Mouse (Mus musculus) E14TG2a.4 (cell line): ENCODE measurements around the gene Ssna1.

Experiments used
- CTCF ChIP-seq: conservative IDR thresholded peaks from 2 replicates; pipeline ENCODE4 v1.5.1; 2014; ENCODE audit warnings: low read length
- NANOG ChIP-seq: IDR thresholded peaks from 2 replicates; pipeline ENCODE4 v1.6.1; 2014; ENCODE audit warnings: borderline replicate concordance, low read length, mixed read lengths
- POU5F1 ChIP-seq: IDR thresholded peaks from 2 replicates; pipeline ENCODE4 v1.6.1; 2014; ENCODE audit warnings: low read length, borderline replicate concordance

DNA sequence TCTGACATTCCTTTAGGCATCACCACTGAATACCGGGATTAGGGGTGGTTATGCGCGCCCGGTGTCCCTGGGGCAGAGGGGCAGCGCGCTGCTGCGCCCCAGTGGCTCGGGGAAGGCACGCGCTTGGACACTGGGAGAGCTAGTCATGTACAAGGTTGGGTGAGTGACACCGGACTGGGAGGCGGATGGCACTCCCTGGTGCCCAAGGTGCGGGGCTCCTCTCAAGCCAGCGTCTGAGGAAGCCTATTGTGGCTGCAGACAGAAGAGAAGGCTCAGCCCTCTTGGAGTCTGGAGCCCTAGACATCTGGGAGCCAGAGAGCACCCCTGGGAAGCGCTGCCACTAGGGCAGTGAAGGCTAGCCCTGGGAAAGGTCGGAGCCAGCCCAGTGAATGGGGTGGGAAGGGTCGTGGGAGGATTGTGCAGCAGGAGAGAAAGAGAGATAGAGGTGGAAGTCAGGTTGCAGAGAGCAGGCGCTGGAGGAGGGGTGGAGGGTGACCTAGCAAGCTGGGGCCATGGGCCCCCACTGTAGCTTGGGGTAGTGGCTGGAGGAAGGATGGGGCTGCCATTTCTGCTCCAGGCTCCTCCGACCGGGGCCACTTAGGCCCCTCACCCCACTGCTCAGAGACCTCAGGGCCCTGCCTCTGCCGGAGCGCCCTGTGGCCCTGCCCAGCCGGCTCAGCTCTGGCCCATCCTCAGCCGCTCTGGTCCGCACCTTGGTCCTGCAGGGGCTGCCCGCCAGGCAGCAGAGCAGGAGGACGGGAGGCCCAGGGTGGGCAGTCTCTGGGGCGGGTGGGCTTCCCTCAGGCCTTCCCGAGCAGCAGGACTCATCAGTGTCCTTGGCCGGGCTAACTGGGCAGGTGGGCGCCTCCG, 19.2 kb upstream of the Ssna1 start:
- TF ChIP-seq CTCF (no peak), NANOG (no peak), POU5F1 (no peak)
